Mouse (Mus musculus) G1E (cell line): Measurements from ENCODE around the gene Cacnb4. TPM values are rescaled to one million over a fixed set of nuclear protein-coding genes. Genes with fewer than 3 reads are reported as not detected.

Experiments
- ATAC-seq: 2 replicates; pipeline ENCODE4 v1.8.0; 2016; ENCODE audit warnings: mild to moderate bottlenecking; ENCODE audit not compliant: insufficient number of reproducible peaks, poor library complexity, low FRiP score, severe bottlenecking; ENCODE audit errors: extremely low read depth
- DNase-seq: peaks from one replicate; pipeline ENCODE4 v3.0.0; 2012; ENCODE audit warnings: low spot score
- H3K27me3 ChIP-seq: 2 replicates; pipeline ENCODE4 v1.6.1; 2012; ENCODE audit warnings: mild to moderate bottlenecking, low read length, inconsistent platforms; ENCODE audit not compliant: insufficient read depth
- H3K36me3 ChIP-seq: replicated peaks from 2 replicates; pipeline ENCODE3; 2012; ENCODE audit warnings: mild to moderate bottlenecking, inconsistent platforms
- H3K4me1 ChIP-seq: 2 replicates; pipeline ENCODE4 v1.6.1; 2012; ENCODE audit warnings: low read depth, low read length, inconsistent platforms, mixed read lengths; ENCODE audit not compliant: insufficient read depth
- H3K4me3 ChIP-seq: 2 replicates; pipeline ENCODE4 v1.5.1; 2012; ENCODE audit warnings: low read depth, mild to moderate bottlenecking, inconsistent platforms, low read length, moderate library complexity, mixed read lengths
- H3K9me3 ChIP-seq: replicated peaks from 2 replicates; pipeline ENCODE4 v1.6.1; 2012; ENCODE audit warnings: inconsistent platforms
- CTCF ChIP-seq: IDR thresholded peaks from 2 replicates; pipeline ENCODE4 v1.5.1; 2012; ENCODE audit warnings: low read depth, low read length, inconsistent platforms, mixed read lengths
- GATA1 ChIP-seq: IDR thresholded peaks from 2 replicates; pipeline ENCODE4 v1.6.1; 2012; ENCODE audit warnings: borderline replicate concordance, low read length, inconsistent platforms, mixed read lengths
- GATA2 ChIP-seq: IDR thresholded peaks from 2 replicates; pipeline ENCODE4 v1.6.1; 2012; ENCODE audit warnings: low read depth, low read length, inconsistent platforms, borderline replicate concordance
- POLR2AphosphoS5 ChIP-seq: IDR thresholded peaks from 2 replicates; pipeline ENCODE4 v1.6.1; 2012; ENCODE audit warnings: low read depth, low read length, inconsistent platforms; ENCODE audit not compliant: insufficient replicate concordance
- TAL1 ChIP-seq: conservative IDR thresholded peaks from 2 replicates; pipeline ENCODE4 v1.6.1; 2012; ENCODE audit warnings: low read depth, low read length, inconsistent platforms, mixed read lengths
- polyA plus RNA-seq: library from polyadenylated mRNA; stranded (reverse); fragments of >175 nt; gene quantifications from 2 replicates; pipeline ENCODE4 v1.2.3, GENCODE M21; 2012
- total RNA-seq, 2 experiments: library from RNA; stranded (forward) in 1 of 2; stranded (reverse) in 1 of 2; fragments of 200-1000 nt in 1 of 2; fragments of >200 nt in 1 of 2; fragmentation: Nextera tagmentation in 1 of 2; gene quantifications; 2 replicates each; pipeline ENCODE4 v1.2.3; 2014 to 2017

The Cacnb4 gene
- total and polyA plus RNA-seq, 3 experiments = 0.01 to 0.15 (median 0.11) TPM

- Histone ChIP-seq H3K36me3 (no peaks in the 10 kb centered on the region), H3K4me3 (no peak overlapping the region), H3K9me3 (no peaks in the 10 kb centered on the region), H3K27me3 (no peaks in the 10 kb centered on the region), H3K4me1 (no peaks in the 10 kb centered on the region)
- DNase-seq (no peak), ATAC-seq (no peak)
- TF ChIP-seq POLR2AphosphoS5 = no peak
- no peak for TF ChIP-seq CTCF
- TF ChIP-seq TAL1 = no peak
- no peak for TF ChIP-seq GATA2
- no peak for TF ChIP-seq GATA1
Measured at GRCm38 (mm10) chr2:52603935-52604650, 72.5 kb downstream of the Cacnb4 start.

- no peak for ATAC-seq
- TF ChIP-seq CTCF (no peak), TAL1 (no peak), POLR2AphosphoS5 (no peak), GATA1 (no peak)
- Histone ChIP-seq H3K27me3 (no peaks in the 10 kb centered on the region), H3K4me3 (no peak overlapping the region), H3K4me1 (no peaks in the 10 kb centered on the region), H3K36me3 (no peaks in the 10 kb centered on the region), H3K9me3 (no peaks in the 10 kb centered on the region)
- DNase-seq = no peak
Measured at GRCm38 (mm10) chr2:52603421-52603820, 73.2 kb downstream of the Cacnb4 start.

DNA sequence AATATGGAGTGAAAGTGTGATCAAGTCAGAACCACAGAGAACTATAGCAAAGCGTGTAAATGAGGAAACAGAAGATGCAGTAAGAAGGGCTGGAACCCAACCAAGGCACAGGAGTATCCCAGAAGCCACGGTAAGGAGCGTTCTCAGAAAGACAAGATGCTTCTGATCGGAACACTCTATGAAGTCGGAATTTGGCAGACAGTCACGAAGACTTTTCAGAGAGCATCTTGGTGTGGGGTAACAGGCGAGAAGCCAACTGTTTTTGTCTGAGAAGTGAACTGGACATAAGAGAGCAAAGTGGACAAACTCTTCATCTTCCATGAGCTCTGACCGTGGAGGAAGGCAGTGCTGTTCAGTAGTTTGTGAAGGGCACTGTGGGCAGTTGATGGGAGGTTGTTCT, 73.7 kb downstream of the Cacnb4 start:
- Histone ChIP-seq H3K4me1 (no peaks in the 10 kb centered on the region), H3K9me3 (no peaks in the 10 kb centered on the region), H3K36me3 (no peaks in the 10 kb centered on the region), H3K27me3 (no peaks in the 10 kb centered on the region), H3K4me3 (no peak overlapping the region)
- DNase-seq (no peak), ATAC-seq (no peak)
- TF ChIP-seq CTCF = no peak
- TF ChIP-seq GATA2 = no peak
- no peak for TF ChIP-seq TAL1
- no peak for TF ChIP-seq POLR2AphosphoS5
- TF ChIP-seq GATA1 = no peak

GRCm38 (mm10) chr2:52602228-52602627, 74.4 kb downstream of the Cacnb4 start:
- ATAC-seq (no peak), DNase-seq (no peak)
- Histone ChIP-seq H3K36me3 (no peaks in the 10 kb centered on the region), H3K4me1 (no peaks in the 10 kb centered on the region), H3K27me3 (no peaks in the 10 kb centered on the region), H3K4me3 (no peak overlapping the region), H3K9me3 (no peaks in the 10 kb centered on the region)
- TF ChIP-seq CTCF (no peak), GATA2 (no peak), POLR2AphosphoS5 (no peak), TAL1 (no peak), GATA1 (no peak)

GRCm38 (mm10) chr2:52597511-52597910, 79.1 kb downstream of the Cacnb4 start:
- no peak for DNase-seq
- TF ChIP-seq GATA1 (no peak), TAL1 (no peak), GATA2 (no peak), POLR2AphosphoS5 (no peak), CTCF (no peak)
- H3K4me1 ChIP-seq = no peaks in the 10 kb centered on the region
- H3K9me3 ChIP-seq = no peaks in the 10 kb centered on the region
- no peaks in the 10 kb centered on the region; the same call in 1 of the 2 replicates for H3K27me3 ChIP-seq
- no peak overlapping the region for H3K4me3 ChIP-seq
- no peak for ATAC-seq
- no peaks in the 10 kb centered on the region for H3K36me3 ChIP-seq

DNA sequence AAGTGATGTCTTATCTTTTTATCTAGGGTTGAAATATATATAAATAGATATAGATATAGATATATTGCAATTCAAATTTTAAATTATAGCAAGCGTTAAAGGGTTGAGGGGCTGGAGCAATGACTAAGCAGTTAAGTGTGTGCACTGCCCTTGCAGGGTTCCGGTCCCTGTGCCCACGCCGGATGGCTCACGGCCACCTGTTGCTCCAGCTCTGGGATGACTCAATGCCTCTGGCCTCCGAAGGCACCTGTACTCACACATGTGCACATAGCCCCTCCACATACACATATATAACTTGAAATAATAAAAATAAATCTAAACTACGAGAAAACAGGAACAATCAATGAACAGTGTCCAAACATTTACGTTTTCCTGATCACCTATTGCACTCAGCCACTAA, 82.8 kb downstream of the Cacnb4 start:
- no peak for DNase-seq

More for the DNA sequence above, 82.8 kb downstream of the Cacnb4 start:
- Histone ChIP-seq H3K4me1 (peaks cover 6% of the 10 kb centered on the region; the same call in 1 of the 2 replicates), H3K9me3 (no peaks in the 10 kb centered on the region), H3K27me3 (no peaks in the 10 kb centered on the region; the same call in 1 of the 2 replicates), H3K36me3 (no peaks in the 10 kb centered on the region), H3K4me3 (no peak overlapping the region)
- no peak for TF ChIP-seq GATA1
- no peak for TF ChIP-seq POLR2AphosphoS5
- no peak for TF ChIP-seq GATA2
- no peak for TF ChIP-seq TAL1
- no peak for ATAC-seq
